Mouse (Mus musculus) T-cell, adult 66 days (primary cell): ENCODE results near the gene Zfp791. TPM values are rescaled to one million over a fixed set of nuclear protein-coding genes. Genes with fewer than 3 reads are reported as not detected.

Experiments used
- total RNA-seq, 2 experiments: library from RNA; stranded (reverse); gene quantifications; 3 replicates in 1 of 2; 4 replicates in 1 of 2; pipeline ENCODE4 v1.2.4; 2023

The Zfp791 gene
- not detected for total RNA-seq

GRCm38 (mm10) chr8:85122995-85123394 is at the start of gene Zfp791:
Zfp791 (minus strand) TSS chr8:85123095.

GRCm38 (mm10) chr8:85151624-85152023 is 28.7 kb upstream of the Zfp791 start, which contains the start of gene Cks1brt:
Cks1brt (plus strand) TSS chr8:85151924.

GRCm38 (mm10) chr8:85083108-85083813 is 39.6 kb downstream of the Zfp791 start, which contains the start of gene Man2b1:
Man2b1 (plus strand) TSS chr8:85083270.

GRCm38 (mm10) chr8:85081216-85081555 is 41.7 kb downstream of the Zfp791 start, which contains the start of gene Wdr83:
Wdr83 (minus strand) TSS chr8:85081306.

GRCm38 (mm10) chr8:85080532-85081215 is 42.2 kb downstream of the Zfp791 start, which contains the start of gene Wdr83os:
Wdr83os (plus strand) TSS chr8:85080740.

GRCm38 (mm10) chr8:85071514-85072281 is 51.2 kb downstream of the Zfp791 start, which contains the start of gene Dhps:
Dhps (plus strand) TSS chr8:85071757.

GRCm38 (mm10) chr8:85067982-85068381 is 54.9 kb downstream of the Zfp791 start, which contains the start of gene Gm5741:
Gm5741 (minus strand) TSS chr8:85067982.

GRCm38 (mm10) chr8:85059879-85060616 is 62.8 kb downstream of the Zfp791 start, which contains the start of gene Fbxw9:
Fbxw9 (plus strand) TSS chr8:85060055.

Other genes with a start within 250 kb of the Zfp791 start
- gene Gcdh, start 229.2 kb downstream of the Zfp791 start, total RNA-seq, result 10 to 100 TPM; 24.0 to 27.5 TPM
- 1 to 10 TPM; 1.5 to 3.6 TPM for gene Klf1, start 221.2 kb downstream of the Zfp791 start, total RNA-seq
- gene Dnase2a, start 214.5 kb downstream of the Zfp791 start, total RNA-seq, result 10 to 100 TPM in 1 of 2 experiments, 1 to 10 TPM in 1; 7.9 to 10.2 TPM
- under 1 TPM; 0.24 to 0.41 TPM for gene Mast1, start 185.7 kb downstream of the Zfp791 start, total RNA-seq
- not detected for gene Rtbdn, start 176.1 kb downstream of the Zfp791 start, total RNA-seq
- gene Gm49661, start 153.7 kb downstream of the Zfp791 start, total RNA-seq, result not detected
- 10 to 100 TPM; 55.9 to 62.7 TPM for gene Prdx2, start 153.5 kb downstream of the Zfp791 start, total RNA-seq
- 10 to 100 TPM; 29.4 to 43.7 TPM for gene Rnaseh2a, start 153.3 kb downstream of the Zfp791 start, total RNA-seq
- gene Junb, start 144.4 kb downstream of the Zfp791 start, total RNA-seq, result 1,000 to 10,000 TPM in 1 of 2 experiments, 100 to 1,000 TPM in 1; 984 to 1,316 TPM
- 1 to 10 TPM; 3.6 to 4.5 TPM for gene Hook2, start 132.5 kb downstream of the Zfp791 start, total RNA-seq
- not detected for gene Best2, start 108.6 kb downstream of the Zfp791 start, total RNA-seq
- gene Asna1, start 97.8 kb downstream of the Zfp791 start, total RNA-seq, result 10 to 100 TPM; 54.4 to 59.1 TPM
- gene Trir, start 96.3 kb downstream of the Zfp791 start, total RNA-seq, result 100 to 1,000 TPM; 172 to 188 TPM
- gene Tnpo2, start 86.2 kb downstream of the Zfp791 start, total RNA-seq, result 10 to 100 TPM; 69.8 to 78.0 TPM
- gene Fbxw9, start 63.0 kb downstream of the Zfp791 start, total RNA-seq, result 10 to 100 TPM; 14.6 to 16.2 TPM
- not detected for gene Gm5741, start 55.1 kb downstream of the Zfp791 start, total RNA-seq
- gene Dhps, start 51.3 kb downstream of the Zfp791 start, total RNA-seq, result 100 to 1,000 TPM in 1 of 2 experiments, 10 to 100 TPM in 1; 84.0 to 107 TPM
- 10 to 100 TPM; 54.2 to 62.3 TPM for gene Wdr83os, start 42.4 kb downstream of the Zfp791 start, total RNA-seq
- 10 to 100 TPM; 13.1 to 20.0 TPM for gene Wdr83, start 41.8 kb downstream of the Zfp791 start, total RNA-seq
- 100 to 1,000 TPM; 108 to 116 TPM for gene Man2b1, start 39.8 kb downstream of the Zfp791 start, total RNA-seq
- gene Cks1brt, start 28.8 kb upstream of the Zfp791 start, total RNA-seq, result not detected
- not detected for gene Olfr371, start 102.9 kb upstream of the Zfp791 start, total RNA-seq
- gene Orc6, start 176.5 kb upstream of the Zfp791 start, total RNA-seq, result 10 to 100 TPM; 40.1 to 49.5 TPM
- gene Vps35, start 176.7 kb upstream of the Zfp791 start, total RNA-seq, result 10 to 100 TPM; 54.9 to 66.1 TPM